12 mouse cellular contexts compared by ENCODE assay signal in genomic region chr16:87745192-87745945, GRCm38 (mm10). TPM values are rescaled to one million over a fixed set of nuclear protein-coding genes. Genes with fewer than 3 reads are reported as not detected.
DNase-seq lines count a peak whose midpoint lies in the region; ATAC-seq and TF ChIP-seq lines count a peak whose summit lies in the region.
"Had no signal": no experiment of that assay in that cellular context is flagged by ENCODE, and none has a peak within 500 bp of the region (broad histone marks: within the 10 kb centered on the region; RNA-seq: fewer than 3 reads in every experiment).

No protein-coding gene starts in this region.

- no peaks in the 10 kb centered on the region for H3K4me1 ChIP-seq in hindbrain, embryonic 14.5 days (replicated peaks; ENCODE audit: control insufficient read depth, insufficient read depth, low read length)
- H3K4me1 ChIP-seq in hindbrain, embryonic 12.5 days: 0 out of 2 replicates have a peak, but pooled peaks cover 6% of the 10 kb centered on the region
- H3K4me1 ChIP-seq in midbrain, embryonic 14.5 days (ENCODE audit: control insufficient read depth, insufficient read depth, low read length): no peaks in the 10 kb centered on the region
- H3K4me1 ChIP-seq: embryonic facial prominence, embryonic 15.5 days had no signal

- no peaks in the 10 kb centered on the region for H3K9me3 ChIP-seq in hindbrain, embryonic 14.5 days (ENCODE audit: control insufficient read depth, low read length)
- no peaks in the 10 kb centered on the region for H3K9me3 ChIP-seq in hindbrain, embryonic 12.5 days (replicated peaks)
- no peaks in the 10 kb centered on the region for H3K9me3 ChIP-seq in midbrain, embryonic 14.5 days (ENCODE audit: control insufficient read depth, low read length)
- H3K9me3 ChIP-seq: embryonic facial prominence, embryonic 15.5 days had no signal

- H3K27ac ChIP-seq in hindbrain, embryonic 14.5 days: no peak overlapping the region
- H3K27ac ChIP-seq in hindbrain, embryonic 12.5 days: no peak overlapping the region
- no peak overlapping the region for H3K27ac ChIP-seq in midbrain, embryonic 14.5 days (replicated peaks; ENCODE audit: low read depth, low read length)
- H3K27ac ChIP-seq: embryonic facial prominence, embryonic 15.5 days; left cerebral cortex, adult 2 months had no signal

- H3K9ac ChIP-seq in hindbrain, embryonic 14.5 days: no peak overlapping the region
- H3K9ac ChIP-seq in hindbrain, embryonic 12.5 days: no peak overlapping the region
- no peak overlapping the region; the same call in 1 of the 2 replicates for H3K9ac ChIP-seq in midbrain, embryonic 14.5 days (replicated peaks; ENCODE audit: low read length)
- H3K9ac ChIP-seq: embryonic facial prominence, embryonic 15.5 days had no signal

- CTCF ChIA-PET in Patski (lab: Charles Lee): interaction anchor here (0.9 to 2.3 kb wide), 5 partner anchors 10 to 209 kb away, joined by 3 to 6 read pairs (median 5); no protein-coding TSS in a partner anchor

- POLR2A ChIA-PET in Patski (lab: Charles Lee): no interaction called here

- no peak overlapping the region for H3K4me3 ChIP-seq in hindbrain, embryonic 14.5 days (replicated peaks; ENCODE audit: low read length)
- H3K4me3 ChIP-seq in hindbrain, embryonic 12.5 days: no peak overlapping the region
- no peak overlapping the region for H3K4me3 ChIP-seq in midbrain, embryonic 14.5 days (replicated peaks; ENCODE audit: low read depth, low read length)
- H3K4me3 ChIP-seq: embryonic facial prominence, embryonic 15.5 days; left cerebral cortex, adult 2 months; myocyte had no signal

- in situ Hi-C loops in Patski (cut with MboI; ENCODE audit: low pct_unique_long_range_greater_than_20kb): loop anchor here (5.0 kb wide), 1 partner anchor 153 kb away; no protein-coding TSS in a partner anchor

- peak; percentile 64; the same call in 1 of the 2 replicates for ATAC-seq in hindbrain, embryonic 14.5 days (ENCODE audit: low FRiP score)
- no peak for ATAC-seq in hindbrain, embryonic 12.5 days (ENCODE audit: low FRiP score)
- ATAC-seq in Patski: peak; percentile 69
- no peak; the same call in 1 of the 2 replicates for ATAC-seq in midbrain, embryonic 14.5 days (ENCODE audit: low FRiP score, low TSS enrichment)

- H3K4me2 ChIP-seq in hindbrain, embryonic 14.5 days (replicated peaks): no peak overlapping the region
- no peak overlapping the region for H3K4me2 ChIP-seq in hindbrain, embryonic 12.5 days (replicated peaks)
- no peak overlapping the region for H3K4me2 ChIP-seq in midbrain, embryonic 14.5 days (ENCODE audit: low read length)
- H3K4me2 ChIP-seq: embryonic facial prominence, embryonic 15.5 days had no signal

- WGBS in hindbrain, embryonic 14.5 days: 70% methylated on average over 8 of the region's 8 CpGs
- 77% methylated on average over 8 of the region's 8 CpGs for WGBS in hindbrain, embryonic 12.5 days
- 69% methylated on average over 8 of the region's 8 CpGs for WGBS in midbrain, embryonic 14.5 days

- H3K36me3 ChIP-seq in hindbrain, embryonic 14.5 days (replicated peaks; ENCODE audit: control insufficient read depth, insufficient read depth): no peaks in the 10 kb centered on the region
- no peaks in the 10 kb centered on the region for H3K36me3 ChIP-seq in hindbrain, embryonic 12.5 days
- H3K36me3 ChIP-seq in midbrain, embryonic 14.5 days (ENCODE audit: control insufficient read depth, insufficient read depth, low read length): no peaks in the 10 kb centered on the region
- H3K36me3 ChIP-seq: embryonic facial prominence, embryonic 15.5 days had no signal

- H3K27me3 ChIP-seq in hindbrain, embryonic 14.5 days (ENCODE audit: control insufficient read depth, insufficient read depth, low read length): no peaks in the 10 kb centered on the region
- H3K27me3 ChIP-seq in hindbrain, embryonic 12.5 days: no peaks in the 10 kb centered on the region
- H3K27me3 ChIP-seq in Patski: no peaks in the 10 kb centered on the region
- H3K27me3 ChIP-seq in midbrain, embryonic 14.5 days (ENCODE audit: control insufficient read depth, insufficient read depth, low read length): no peaks in the 10 kb centered on the region
- H3K27me3 ChIP-seq: embryonic facial prominence, embryonic 15.5 days had no signal

- no peak for TF ChIP-seq CTCF in Patski (IDR thresholded peaks at IDR 0.05)

- DNase-seq in hindbrain, embryonic 14.5 days (ENCODE audit: low spot score): peak; percentile 68
- DNase-seq in Muller cell, postnatal 12 days (ENCODE audit: inconsistent ontology term): peak; percentile 36
- no peak for DNase-seq in Patski (ENCODE audit: low read depth, low spot score)
- peak; percentile 67 for DNase-seq in midbrain, embryonic 14.5 days
- DNase-seq in cerebellum, postnatal 4 days (ENCODE audit: low spot score in 2 of 2): no peak
- no peak for DNase-seq in spleen, postnatal 14 days (ENCODE audit: low spot score in 2 of 2)
- DNase-seq: kidney, postnatal 14 days; lung, postnatal 36 days had no signal

RNA-seq across cellular contexts. Expression of gene Bach1, which starts 46.6 kb away (rescaled TPM):
- 18.8 and 19.9 TPM in 2 replicates for polyA plus RNA-seq in hindbrain, embryonic 14.5 days (2014; fragmentation: Nextera tagmentation; extraction: Ambion mirVana)
- polyA plus RNA-seq in hindbrain, embryonic 12.5 days (2016; fragmentation: Nextera tagmentation; extraction: Ambion mirVana): 26.2 and 26.3 TPM in 2 replicates
- 12.9 TPM for polyA plus RNA-seq in Patski (2021)
- 16.2 and 20.3 TPM in 2 replicates for polyA plus RNA-seq in midbrain, embryonic 14.5 days (2014; fragmentation: Nextera tagmentation; extraction: Ambion mirVana)

Comparison
In these comparisons a context has a peak if more than half of its experiments do, and no peak if none do; other contexts are left out.
1. ATAC-seq: peak in hindbrain, embryonic 14.5 days (single experiment) and Patski (single experiment); none in hindbrain, embryonic 12.5 days (single experiment) and midbrain, embryonic 14.5 days (single experiment).
2. DNase-seq: peak in hindbrain, embryonic 14.5 days (single experiment), Muller cell, postnatal 12 days (single experiment) and midbrain, embryonic 14.5 days (single experiment); none in Patski (single experiment), cerebellum, postnatal 4 days (0 of 2) and spleen, postnatal 14 days (0 of 2).